Mouse (Mus musculus) splenic B cell, adult 2 months (primary cell): Measurements from ENCODE around the gene Mms22l.
"Not testable (repeated sequence)": the region's sequence is repeated elsewhere in the genome, so short reads cannot be mapped to it uniquely, and the experiment has no call there.

Source experiments
- DNase-seq: peaks from one replicate; pipeline ENCODE4 v3.0.0-alpha.2; 2011; ENCODE audit warnings: low read depth, low spot score
- H3K27me3 ChIP-seq: 2 replicates; pipeline ENCODE4 v1.6.1; 2012; ENCODE audit warnings: mild to moderate bottlenecking, low read length, moderate library complexity, mixed read lengths; ENCODE audit not compliant: control insufficient read depth, poor library complexity, insufficient read depth, severe bottlenecking
- H3K36me3 ChIP-seq: 2 replicates; pipeline ENCODE4 v1.6.1; 2012; ENCODE audit warnings: mild to moderate bottlenecking, low read length, moderate library complexity, mixed read lengths; ENCODE audit not compliant: control insufficient read depth, poor library complexity, insufficient read depth, severe bottlenecking

Mms22l gene

GRCm38 (mm10) chr4:24642306-24642705 is 146.1 kb downstream of the Mms22l start:
- DNase-seq, result no peak
- no peaks in the 10 kb centered on the region for H3K27me3 ChIP-seq
- H3K36me3 ChIP-seq, result no peaks in the 10 kb centered on the region

- not testable (repeated sequence) for H3K36me3 ChIP-seq, DNase-seq, H3K27me3 ChIP-seq
Measured at GRCm38 (mm10) chr4:24644735-24645134, 148.5 kb downstream of the Mms22l start.
